Mouse (Mus musculus) midbrain, embryonic 14.5 days (tissue): Measurements from ENCODE around the gene Agpat2. TPM values are rescaled to one million over a fixed set of nuclear protein-coding genes. Genes with fewer than 3 reads are reported as not detected.

Source experiments
- ATAC-seq: fragments of 200-750 bp; cut with Nextera tagmentation; 2 replicates; pipeline ENCODE4 v1.8.0; 2017; ENCODE audit warnings: moderate number of reproducible peaks, moderate library complexity; ENCODE audit not compliant: low FRiP score, low TSS enrichment
- DNase-seq: peaks from one replicate; pipeline ENCODE4 v3.0.0-alpha.2; 2015
- H3K27ac ChIP-seq: fragments of 300-500 bp; sonication (generic); replicated peaks from 2 replicates; pipeline ENCODE4 v1.5.1; 2014; ENCODE audit warnings: mild to moderate bottlenecking, low read depth, low read length, moderate library complexity
- H3K27me3 ChIP-seq: fragments of 300-500 bp; sonication (generic); 2 replicates; pipeline ENCODE4 v1.6.1; 2014; ENCODE audit warnings: low read length, control low read depth, mixed read lengths; ENCODE audit not compliant: control insufficient read depth, insufficient read depth
- H3K36me3 ChIP-seq: fragments of 300-500 bp; sonication (generic); 2 replicates; pipeline ENCODE4 v1.6.1; 2014; ENCODE audit warnings: low read length, control low read depth; ENCODE audit not compliant: control insufficient read depth, insufficient read depth
- H3K4me1 ChIP-seq: fragments of 300-500 bp; sonication (generic); 2 replicates; pipeline ENCODE4 v1.6.1; 2014; ENCODE audit warnings: mild to moderate bottlenecking, antibody characterized with exemption, low read length, control low read depth; ENCODE audit not compliant: control insufficient read depth, insufficient read depth
- H3K4me2 ChIP-seq: fragments of 300-500 bp; sonication (generic); 2 replicates; pipeline ENCODE4 v1.6.1; 2014; ENCODE audit warnings: mild to moderate bottlenecking, low read length, moderate library complexity
- H3K4me3 ChIP-seq: fragments of 300-500 bp; sonication (generic); replicated peaks from 2 replicates; pipeline ENCODE4 v1.5.1; 2014; ENCODE audit warnings: low read depth, low read length
- H3K9ac ChIP-seq: fragments of 300-500 bp; sonication (generic); replicated peaks from 2 replicates; pipeline ENCODE4 v1.6.1; 2014; ENCODE audit warnings: mild to moderate bottlenecking, low read length, moderate library complexity
- H3K9me3 ChIP-seq: fragments of 300-500 bp; sonication (generic); 2 replicates; pipeline ENCODE4 v1.6.1; 2016; ENCODE audit warnings: low read length, control low read depth, mixed read lengths; ENCODE audit not compliant: control insufficient read depth
- WGBS: fragments of 180-500 bp; shearing (Covaris S2); extraction: QIAGEN DNeasy Blood & Tissue Kit; methylation state at CpG from one replicate; pipeline ENCODE4 v1.1.7; 2014; 5-methylcytosine and 5-hydroxymethylcytosine counted together
- polyA plus RNA-seq: library from polyadenylated mRNA; unstranded; fragments of >200 nt; fragmentation: Nextera tagmentation; extraction: Ambion mirVana; gene quantifications from 2 replicates; pipeline ENCODE4 v1.2.1, GENCODE M21; 2014

Gene Agpat2
- polyA plus RNA-seq, 1 experiment from 2014 or later, result 3.8 TPM

GRCm38 (mm10) chr2:26628792-26629437 is 24.7 kb upstream of the Agpat2 start:
- peak; percentile 53 for DNase-seq
- H3K4me3 ChIP-seq, result peak overlapping the region; percentile 68

GRCm38 (mm10) chr2:26627921-26628739 is 23.9 kb upstream of the Agpat2 start, which contains the start of gene Fam69b:
TSS of gene Fam69b (plus strand) at chr2:26628457.
- H3K36me3 ChIP-seq, result peaks cover 7% of the 10 kb centered on the region; the same call in 1 of the 2 replicates
- H3K9me3 ChIP-seq, result no peaks in the 10 kb centered on the region
- peak; percentile 98 for DNase-seq
- 1% methylated on average over 70 of the region's 70 CpGs for WGBS
- H3K4me1 ChIP-seq, result peaks cover 34% of the 10 kb centered on the region
- peak; percentile 82 for ATAC-seq
- no peaks in the 10 kb centered on the region for H3K27me3 ChIP-seq
- H3K9ac ChIP-seq, result peak within 1 kb of the TSS; percentile 94
- peak within 1 kb of the TSS; percentile 85 for H3K27ac ChIP-seq
- peak within 1 kb of the TSS; percentile 68 for H3K4me3 ChIP-seq
- H3K4me2 ChIP-seq, result peak within 1 kb of the TSS; percentile 80

More at GRCm38 (mm10) chr2:26628792-26629437, 24.7 kb upstream of the Agpat2 start:
- H3K27me3 ChIP-seq, result no peaks in the 10 kb centered on the region
- peak; percentile 63 for ATAC-seq
- peak overlapping the region; percentile 94 for H3K9ac ChIP-seq
- H3K27ac ChIP-seq, result peak overlapping the region; percentile 85
- peaks cover 8% of the 10 kb centered on the region for H3K36me3 ChIP-seq
- WGBS, result 14% methylated on average over 5 of the region's 5 CpGs
- H3K9me3 ChIP-seq, result no peaks in the 10 kb centered on the region
- H3K4me2 ChIP-seq, result peak overlapping the region; percentile 80
- peaks cover 38% of the 10 kb centered on the region for H3K4me1 ChIP-seq

GRCm38 (mm10) chr2:26626081-26626480 is 21.9 kb upstream of the Agpat2 start:
- H3K27ac ChIP-seq, result no peak overlapping the region
- H3K27me3 ChIP-seq, result no peaks in the 10 kb centered on the region
- no peak for DNase-seq
- H3K9ac ChIP-seq, result no peak overlapping the region
- H3K9me3 ChIP-seq, result no peaks in the 10 kb centered on the region
- ATAC-seq, result no peak
- H3K4me1 ChIP-seq, result peaks cover 25% of the 10 kb centered on the region
- 63% methylated on average over 3 of the region's 3 CpGs for WGBS
- no peak overlapping the region for H3K4me3 ChIP-seq
- H3K36me3 ChIP-seq, result no peaks in the 10 kb centered on the region
- H3K4me2 ChIP-seq, result no peak overlapping the region

GRCm38 (mm10) chr2:26625419-26625818 is 21.2 kb upstream of the Agpat2 start:
- H3K4me1 ChIP-seq, result peaks cover 19% of the 10 kb centered on the region
- H3K36me3 ChIP-seq, result no peaks in the 10 kb centered on the region
- 87% methylated on average over 3 of the region's 3 CpGs for WGBS
- no peaks in the 10 kb centered on the region for H3K9me3 ChIP-seq
- H3K9ac ChIP-seq, result no peak overlapping the region
- H3K27ac ChIP-seq, result no peak overlapping the region
- DNase-seq, result no peak
- no peak overlapping the region for H3K4me2 ChIP-seq
- H3K4me3 ChIP-seq, result no peak overlapping the region
- ATAC-seq, result no peak
- no peaks in the 10 kb centered on the region for H3K27me3 ChIP-seq

GRCm38 (mm10) chr2:26622984-26623383 is 18.8 kb upstream of the Agpat2 start:
- Histone ChIP-seq H3K4me3 (no peak overlapping the region), H3K4me2 (no peak overlapping the region), H3K9me3 (no peaks in the 10 kb centered on the region), H3K27me3 (no peaks in the 10 kb centered on the region), H3K9ac (no peak overlapping the region), H3K4me1 (peaks cover 4% of the 10 kb centered on the region; the same call in 1 of the 2 replicates), H3K36me3 (no peaks in the 10 kb centered on the region), H3K27ac (no peak overlapping the region)
- ATAC-seq, result no peak
- WGBS, result 70% methylated on average over 5 of the region's 5 CpGs
- DNase-seq, result peak; percentile 44

DNA sequence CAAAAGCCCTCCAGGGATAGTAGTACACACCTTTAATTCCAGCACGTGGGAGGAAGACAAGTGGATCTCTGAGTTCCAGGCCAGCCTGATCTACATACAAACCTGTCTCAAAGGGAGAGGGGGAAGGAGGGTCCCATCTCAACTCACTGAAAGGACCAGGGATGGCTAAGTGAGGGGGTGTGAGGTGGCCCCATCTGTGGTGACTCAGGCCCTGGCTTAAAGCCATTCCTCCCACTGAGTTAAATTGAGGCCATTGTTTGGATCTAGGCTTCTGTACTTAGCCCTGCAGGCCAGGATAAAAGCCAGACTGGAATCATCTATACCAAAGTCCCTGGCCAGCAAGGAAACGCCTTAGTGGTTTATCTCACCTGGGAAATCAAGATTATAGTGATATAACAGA is 17.0 kb upstream of the Agpat2 start:
- H3K4me1 ChIP-seq, result no peaks in the 10 kb centered on the region
- H3K36me3 ChIP-seq, result no peaks in the 10 kb centered on the region
- H3K27ac ChIP-seq, result no peak overlapping the region
- DNase-seq (no peak), ATAC-seq (no peak)
- H3K4me2 ChIP-seq, result no peak overlapping the region
- no peaks in the 10 kb centered on the region for H3K9me3 ChIP-seq
- no peak overlapping the region for H3K9ac ChIP-seq
- no peaks in the 10 kb centered on the region for H3K27me3 ChIP-seq
- H3K4me3 ChIP-seq, result no peak overlapping the region
- WGBS, result 48% methylated on average over 2 of the region's 2 CpGs

GRCm38 (mm10) chr2:26617928-26618327 is 13.7 kb upstream of the Agpat2 start:
- H3K27ac ChIP-seq, result no peak overlapping the region
- no peak overlapping the region for H3K4me3 ChIP-seq
- no peaks in the 10 kb centered on the region for H3K9me3 ChIP-seq
- WGBS, result 58% methylated on average over 7 of the region's 7 CpGs
- no peaks in the 10 kb centered on the region for H3K36me3 ChIP-seq
- H3K4me2 ChIP-seq, result no peak overlapping the region
- no peaks in the 10 kb centered on the region for H3K4me1 ChIP-seq
- DNase-seq, result no peak
- H3K27me3 ChIP-seq, result no peaks in the 10 kb centered on the region
- no peak for ATAC-seq
- no peak overlapping the region for H3K9ac ChIP-seq

DNA sequence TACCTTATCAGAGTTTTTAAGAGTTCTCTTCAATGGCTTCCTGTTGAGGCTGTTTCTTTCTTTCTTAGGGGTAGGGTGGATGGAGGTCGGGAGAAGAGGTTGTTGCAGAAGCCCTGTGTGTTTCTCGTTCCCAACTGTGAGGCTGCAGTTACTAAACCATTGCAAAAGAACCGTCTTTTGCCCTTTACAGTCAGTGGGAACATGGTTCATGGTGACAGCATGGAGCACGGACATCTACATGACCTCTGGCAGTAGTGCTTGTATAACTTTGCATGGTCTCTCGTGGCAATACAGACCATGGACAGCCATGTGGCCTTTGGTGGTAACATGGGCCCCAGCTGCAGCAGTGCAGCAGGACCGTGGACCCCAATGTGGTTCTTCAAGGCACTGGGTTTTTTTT is 13.1 kb upstream of the Agpat2 start:
- WGBS, result 77% methylated on average over 6 of the region's 6 CpGs
- no peaks in the 10 kb centered on the region for H3K36me3 ChIP-seq
- no peak overlapping the region for H3K27ac ChIP-seq
- no peak overlapping the region for H3K4me3 ChIP-seq
- DNase-seq (no peak), ATAC-seq (no peak)
- H3K9ac ChIP-seq, result no peak overlapping the region
- H3K4me1 ChIP-seq, result no peaks in the 10 kb centered on the region
- no peak overlapping the region for H3K4me2 ChIP-seq
- no peaks in the 10 kb centered on the region for H3K27me3 ChIP-seq
- H3K9me3 ChIP-seq, result no peaks in the 10 kb centered on the region
